Mouse (Mus musculus) ES-Bruce4 (cell line): ENCODE measurements around the gene Faim2.

Experiments used
- CTCF ChIP-seq: IDR thresholded peaks from one replicate; pipeline ENCODE4 v1.8.1; 2011; ENCODE audit warnings: low read depth, low read length
- POLR2A ChIP-seq: IDR thresholded peaks from one replicate; pipeline ENCODE4 v1.8.1; 2011; ENCODE audit warnings: low read length; ENCODE audit not compliant: insufficient read depth

DNA sequence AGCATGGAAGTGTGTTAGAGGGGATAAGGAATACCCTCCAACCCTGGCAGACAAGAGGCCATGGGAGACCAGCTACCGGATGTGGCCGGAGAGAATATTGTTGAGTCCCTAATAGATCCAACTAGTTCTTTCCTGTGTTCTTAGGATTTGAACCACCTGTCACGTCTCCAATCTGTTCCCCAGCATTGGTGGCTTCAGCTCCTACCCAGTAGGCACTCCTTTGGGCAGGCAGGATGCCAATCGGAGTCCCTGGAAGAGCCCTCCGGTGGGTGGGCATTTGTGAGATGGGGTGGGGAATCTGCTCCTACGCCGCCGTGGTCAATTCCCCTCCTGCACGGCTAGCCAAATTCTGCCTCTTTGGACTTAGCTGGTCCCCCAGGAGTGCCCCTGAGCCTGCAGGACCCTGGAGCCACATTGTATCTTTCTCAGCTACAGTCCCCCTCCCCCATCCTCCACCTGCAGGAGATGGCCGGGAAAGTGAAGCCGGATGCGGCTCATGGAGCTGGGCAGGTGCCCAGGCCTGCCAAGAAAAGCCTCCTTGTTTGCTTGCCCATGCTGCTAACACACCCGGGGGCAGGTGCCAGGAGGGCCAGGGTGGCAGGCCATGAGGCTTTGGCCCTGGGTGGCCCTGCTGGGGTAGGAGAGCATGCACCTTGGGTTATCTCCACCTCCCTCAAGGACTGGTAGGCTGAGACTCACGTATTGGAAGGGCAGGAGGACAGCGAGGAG is 16.0 kb downstream of the Faim2 start:
- no peak for TF ChIP-seq CTCF
- TF ChIP-seq POLR2A, result no peak
